Mouse (Mus musculus) C2C12 (cell line): ENCODE measurements around the gene Trim44. TPM values are rescaled to one million over a fixed set of nuclear protein-coding genes. Genes with fewer than 3 reads are reported as not detected.

Experiments used
- H3K27me3 ChIP-seq: one replicate; pipeline ENCODE4 v1.6.1; 2011; ENCODE audit not compliant: control insufficient read depth, insufficient read depth, insufficient read length
- H3K36me3 ChIP-seq: one replicate; pipeline ENCODE4 v1.6.1; 2011; ENCODE audit not compliant: control insufficient read depth, insufficient read depth
- H3K4me3 ChIP-seq: one replicate; pipeline ENCODE4 v1.5.1; 2011; ENCODE audit warnings: mild to moderate bottlenecking, control low read depth; ENCODE audit not compliant: poor library complexity, insufficient read depth, severe bottlenecking
- H3K79me2 ChIP-seq: one replicate; pipeline ENCODE4 v1.6.1; 2011; ENCODE audit not compliant: control insufficient read depth, insufficient read depth
- H3K79me3 ChIP-seq: one replicate; pipeline ENCODE4 v1.6.1; 2011; ENCODE audit warnings: low read depth, control low read depth
- H3ac ChIP-seq: one replicate; pipeline ENCODE3; 2011; ENCODE audit warnings: low read depth; ENCODE audit not compliant: control insufficient read depth, insufficient read length
- CEBPB ChIP-seq: IDR thresholded peaks from one replicate; pipeline ENCODE4 v1.6.1; 2011; ENCODE audit warnings: low read depth, mild to moderate bottlenecking, control low read depth, moderate library complexity
- CTCF ChIP-seq: IDR thresholded peaks from one replicate; pipeline ENCODE4 v1.5.1; 2011; ENCODE audit not compliant: control insufficient read depth, insufficient read depth, insufficient read length
- FOSL1 ChIP-seq: IDR thresholded peaks from one replicate; pipeline ENCODE4 v1.8.0; 2011; ENCODE audit warnings: mild to moderate bottlenecking, low read length; ENCODE audit not compliant: poor library complexity, insufficient read depth, severe bottlenecking
- MAX ChIP-seq: IDR thresholded peaks from one replicate; pipeline ENCODE4 v1.6.1; 2011; ENCODE audit warnings: mild to moderate bottlenecking, control low read depth
- MYOD1 ChIP-seq: IDR thresholded peaks from one replicate; pipeline ENCODE4 v1.6.1; 2011; ENCODE audit warnings: low read depth; ENCODE audit not compliant: control insufficient read depth, insufficient read length
- MYOG ChIP-seq: IDR thresholded peaks from one replicate; pipeline ENCODE4 v1.6.1; 2011; ENCODE audit not compliant: control insufficient read depth, insufficient read length; ENCODE audit errors: extremely low read depth
- USF1 ChIP-seq: IDR thresholded peaks from one replicate; pipeline ENCODE4 v1.6.1; 2011; ENCODE audit warnings: low read depth, mild to moderate bottlenecking, control low read depth, moderate library complexity
- polyA plus RNA-seq: library from polyadenylated mRNA; unstranded; fragments of >200 nt; fragmentation: generic; extraction: Trizol; gene quantifications from one replicate; pipeline ENCODE4 v1.2.1, GENCODE M21; 2012; ENCODE audit warnings: missing spikeins

Gene Trim44
- polyA plus RNA-seq, 1 experiment, result 12.9 TPM

DNA sequence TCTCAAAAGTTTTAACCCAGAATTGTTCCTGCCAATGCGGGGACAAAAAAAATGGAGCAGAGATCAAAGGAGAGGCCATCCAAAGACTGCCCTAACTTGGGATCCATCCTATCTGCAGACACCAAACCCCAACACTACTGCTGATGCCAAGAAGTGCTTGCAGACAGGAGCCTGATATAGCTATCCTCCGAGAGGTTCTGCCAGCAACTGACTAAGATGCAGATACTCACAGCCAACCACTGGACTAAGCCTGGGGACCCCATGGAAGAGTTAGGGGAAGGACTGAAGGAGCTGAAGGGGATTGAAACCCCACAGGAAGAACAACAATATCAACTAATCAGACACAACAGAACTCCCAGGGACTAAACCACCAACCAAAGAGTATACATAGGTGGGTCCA, 30.3 kb downstream of the Trim44 start:
- Histone ChIP-seq H3K27me3 (no peaks in the 10 kb centered on the region), H3ac (no peak overlapping the region), H3K36me3 (peaks cover 9% of the 10 kb centered on the region), H3K4me3 (no peak overlapping the region), H3K79me2 (peaks cover 27% of the 10 kb centered on the region), H3K79me3 (peaks cover 14% of the 10 kb centered on the region)
- TF ChIP-seq MYOD1, result no peak
- no peak for TF ChIP-seq USF1

DNA sequence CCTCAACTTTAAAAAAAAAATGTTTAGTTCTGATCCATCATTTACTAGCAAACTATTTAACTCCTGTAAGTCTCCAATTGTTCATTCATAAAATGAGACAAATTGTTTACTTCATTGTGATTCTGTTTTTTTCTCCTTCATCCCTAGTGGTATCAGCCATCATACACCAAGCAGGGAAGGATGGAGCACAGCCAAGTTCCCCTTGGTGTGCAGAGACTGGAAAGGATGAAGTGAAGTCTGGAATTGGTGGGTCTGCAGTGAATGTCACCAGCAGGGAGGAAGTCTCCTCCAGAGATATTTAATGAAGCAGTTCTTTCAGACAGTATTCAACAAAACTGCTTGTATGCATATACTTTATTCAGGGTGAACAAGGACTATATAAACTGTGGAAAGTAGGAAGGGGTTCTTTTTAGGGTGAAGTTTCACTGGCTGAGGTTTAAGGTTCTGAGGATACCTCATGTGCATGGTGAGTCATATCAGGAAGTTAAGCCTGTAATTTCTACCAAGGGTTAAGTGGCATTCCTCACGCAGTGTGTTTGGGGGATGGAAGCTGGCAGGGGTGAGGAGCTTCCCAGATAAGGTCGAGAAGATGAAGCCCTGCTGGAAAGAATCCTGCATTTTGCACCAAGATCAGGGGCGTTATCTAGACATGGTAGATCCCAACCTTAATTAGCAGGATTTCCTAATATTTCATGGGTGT, 34.1 kb downstream of the Trim44 start:
- no peaks in the 10 kb centered on the region for H3K27me3 ChIP-seq
- no peak overlapping the region for H3K4me3 ChIP-seq
- no peak for TF ChIP-seq CEBPB
- TF ChIP-seq MYOG, result no peak
- no peak for TF ChIP-seq USF1
- no peak for TF ChIP-seq CTCF
- TF ChIP-seq MAX, result no peak
- TF ChIP-seq FOSL1, result no peak
- no peak for TF ChIP-seq MYOD1
- no peak overlapping the region for H3ac ChIP-seq
- peaks cover 22% of the 10 kb centered on the region for H3K79me2 ChIP-seq
- no peaks in the 10 kb centered on the region for H3K36me3 ChIP-seq
- H3K79me3 ChIP-seq, result peaks cover 10% of the 10 kb centered on the region

GRCm38 (mm10) chr2:102372690-102373089, 34.9 kb downstream of the Trim44 start:
- Histone ChIP-seq H3K36me3 (no peaks in the 10 kb centered on the region), H3K79me3 (peaks cover 11% of the 10 kb centered on the region), H3K79me2 (peaks cover 22% of the 10 kb centered on the region), H3ac (no peak overlapping the region), H3K27me3 (no peaks in the 10 kb centered on the region), H3K4me3 (no peak overlapping the region)
- no peak for TF ChIP-seq FOSL1
- TF ChIP-seq CTCF, result no peak
- TF ChIP-seq CEBPB, result no peak
- TF ChIP-seq MYOG, result no peak
- no peak for TF ChIP-seq MYOD1
- TF ChIP-seq MAX, result no peak
- TF ChIP-seq USF1, result no peak

DNA sequence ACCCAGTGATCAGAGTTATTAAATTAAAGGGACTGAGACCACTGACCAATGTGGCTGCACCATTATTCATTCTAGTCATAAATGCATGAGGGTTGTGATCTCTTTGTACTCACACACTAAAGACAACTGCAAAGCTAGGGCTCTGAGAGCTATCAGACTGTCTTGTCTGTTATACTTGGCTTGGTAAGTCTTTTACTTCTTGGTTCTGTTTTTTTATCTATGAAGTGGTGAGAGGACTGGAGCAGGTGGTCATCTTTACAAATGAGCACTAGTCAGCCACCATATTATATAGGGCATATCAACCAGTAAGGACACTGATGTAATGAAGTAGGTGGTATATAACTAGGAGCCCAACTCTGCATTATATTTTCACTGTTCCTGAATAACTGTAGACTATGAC, 36.3 kb downstream of the Trim44 start:
- H3ac ChIP-seq, result no peak overlapping the region
- H3K79me2 ChIP-seq, result peaks cover 10% of the 10 kb centered on the region
- H3K36me3 ChIP-seq, result no peaks in the 10 kb centered on the region
- H3K79me3 ChIP-seq, result peaks cover 8% of the 10 kb centered on the region
- no peak for TF ChIP-seq MAX
- no peak for TF ChIP-seq USF1
- no peak for TF ChIP-seq MYOD1
- no peak for TF ChIP-seq CEBPB
- no peak for TF ChIP-seq FOSL1
- TF ChIP-seq MYOG, result no peak
- TF ChIP-seq CTCF, result no peak
- no peaks in the 10 kb centered on the region for H3K27me3 ChIP-seq
- no peak overlapping the region for H3K4me3 ChIP-seq

- Histone ChIP-seq H3K27me3 (no peaks in the 10 kb centered on the region), H3K4me3 (no peak overlapping the region), H3K79me2 (peaks cover 21% of the 10 kb centered on the region), H3K79me3 (peaks cover 4% of the 10 kb centered on the region), H3K36me3 (no peaks in the 10 kb centered on the region), H3ac (no peak overlapping the region)
- TF ChIP-seq CEBPB (no peak), MAX (no peak), USF1 (no peak), FOSL1 (no peak), MYOD1 (no peak), CTCF (no peak), MYOG (no peak)
Measured at GRCm38 (mm10) chr2:102365983-102366545, 41.6 kb downstream of the Trim44 start.

DNA sequence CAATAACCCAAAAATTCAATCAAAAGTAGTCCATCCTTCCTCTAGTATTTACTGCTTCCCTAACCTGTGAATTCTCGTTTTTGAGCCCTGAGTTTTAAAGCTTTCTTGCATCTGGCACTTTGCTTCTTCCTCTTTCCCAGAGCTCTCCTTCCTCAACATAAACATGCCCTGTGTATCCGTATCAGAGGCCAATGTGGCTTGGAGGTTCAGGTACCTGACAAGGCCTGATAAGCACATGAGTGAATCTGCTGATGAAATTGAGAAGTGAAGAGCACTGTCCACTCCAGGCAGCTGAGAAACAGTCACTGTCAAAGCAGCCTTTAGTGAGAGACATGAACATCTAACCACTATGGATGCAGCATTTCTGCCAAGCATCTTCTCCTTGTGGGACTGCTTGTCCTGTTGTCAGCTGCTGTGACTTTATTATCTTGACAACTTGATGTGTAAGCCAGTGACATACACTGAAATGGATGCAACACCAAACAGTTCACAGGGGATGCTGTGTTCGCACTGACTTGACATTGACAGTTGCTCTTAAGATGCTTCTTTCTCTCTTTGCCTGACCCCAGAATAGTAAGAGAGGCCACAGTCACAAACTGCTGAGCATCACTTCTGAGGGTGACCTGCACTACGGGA, 42.9 kb downstream of the Trim44 start:
- Histone ChIP-seq H3K36me3 (no peaks in the 10 kb centered on the region), H3ac (no peak overlapping the region), H3K79me3 (peaks cover 4% of the 10 kb centered on the region), H3K27me3 (no peaks in the 10 kb centered on the region), H3K4me3 (no peak overlapping the region), H3K79me2 (peaks cover 31% of the 10 kb centered on the region)
- TF ChIP-seq MYOG (no peak), CTCF (no peak), USF1 (no peak), MYOD1 (no peak), CEBPB (no peak), FOSL1 (no peak), MAX (no peak)
